Mouse (Mus musculus) neural tube, embryonic 13.5 days (tissue): ENCODE data around the gene Ankrd35. TPM values are rescaled to one million over a fixed set of nuclear protein-coding genes. Genes with fewer than 3 reads are reported as not detected.
A peak's percentile ranks its signal among the peaks of the same experiment; 100 is the strongest.
"Not testable (repeated sequence)": the region's sequence is repeated elsewhere in the genome, so short reads cannot be mapped to it uniquely, and the experiment has no call there.

Experiments
- ATAC-seq: fragments of 200-750 bp; cut with Nextera tagmentation; 2 replicates; pipeline ENCODE4 v1.8.0; 2017; ENCODE audit warnings: low read depth, mild to moderate bottlenecking, moderate TSS enrichment, moderate library complexity
- H3K27ac ChIP-seq: fragments of 300-500 bp; sonication (generic); replicated peaks from 2 replicates; pipeline ENCODE4 v1.5.1; 2015; ENCODE audit warnings: moderate library complexity, mild to moderate bottlenecking, inconsistent platforms
- H3K27me3 ChIP-seq: fragments of 300-500 bp; sonication (generic); 2 replicates; pipeline ENCODE4 v1.6.1; 2015; ENCODE audit warnings: mild to moderate bottlenecking, inconsistent platforms
- H3K36me3 ChIP-seq: fragments of 300-500 bp; sonication (generic); 2 replicates; pipeline ENCODE4 v1.6.1; 2015; ENCODE audit warnings: mild to moderate bottlenecking, inconsistent platforms
- H3K4me1 ChIP-seq: fragments of 300-500 bp; sonication (generic); replicated peaks from 2 replicates; pipeline ENCODE4 v1.6.1; 2015; ENCODE audit warnings: inconsistent platforms
- H3K4me2 ChIP-seq: fragments of 300-500 bp; sonication (generic); 2 replicates; pipeline ENCODE4 v1.6.1; 2015; ENCODE audit warnings: inconsistent platforms, mild to moderate bottlenecking, moderate library complexity
- H3K4me3 ChIP-seq: fragments of 300-500 bp; sonication (generic); 2 replicates; pipeline ENCODE4 v1.5.1; 2015; ENCODE audit warnings: mild to moderate bottlenecking, inconsistent platforms
- H3K9ac ChIP-seq: fragments of 300-500 bp; sonication (generic); 2 replicates; pipeline ENCODE4 v1.6.1; 2015; ENCODE audit warnings: moderate library complexity, mild to moderate bottlenecking, inconsistent platforms
- H3K9me3 ChIP-seq: fragments of 300-500 bp; sonication (generic); 2 replicates; pipeline ENCODE4 v1.6.1; 2016; ENCODE audit warnings: inconsistent platforms
- WGBS: fragments of 180-500 bp; shearing (Covaris S2); methylation state at CpG from one replicate; pipeline ENCODE4 v1.1.7; 2015; 5-methylcytosine and 5-hydroxymethylcytosine counted together
- polyA plus RNA-seq: library from polyadenylated mRNA; unstranded; fragments of >200 nt; fragmentation: Nextera tagmentation; extraction: Ambion mirVana; gene quantifications from 2 replicates; pipeline ENCODE4 v1.2.1, GENCODE M21; 2015

The Ankrd35 gene
- polyA plus RNA-seq, 1 experiment from 2014 or later = 0.46 TPM

DNA sequence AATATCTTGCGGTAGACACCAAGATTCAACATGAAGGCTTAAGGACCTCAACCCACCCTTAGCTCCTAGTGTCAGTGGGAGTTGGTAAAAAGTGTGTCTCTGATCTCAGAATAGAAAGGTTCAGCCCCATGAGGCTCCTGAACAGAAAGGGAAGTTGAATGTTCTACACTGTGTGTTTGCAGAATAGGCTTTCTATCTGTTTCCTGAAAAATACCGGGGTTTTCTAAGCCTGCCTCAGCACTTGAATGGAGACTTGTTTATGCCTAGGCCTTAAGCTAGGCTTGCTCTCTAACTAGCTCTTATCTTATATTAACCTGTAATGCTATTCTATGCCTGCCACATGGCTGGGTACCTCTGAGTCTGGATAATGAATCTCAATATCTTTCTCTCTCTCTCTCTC lies 9.0 kb upstream of the Ankrd35 start:
- WGBS = 90% methylated on average over 2 of the region's 2 CpGs
- peaks cover 5% of the 10 kb centered on the region; the same call in 1 of the 2 replicates for H3K36me3 ChIP-seq
- H3K9me3 ChIP-seq = no peaks in the 10 kb centered on the region
- H3K4me2 ChIP-seq = no peak overlapping the region
- no peak overlapping the region for H3K9ac ChIP-seq
- H3K4me1 ChIP-seq = peaks cover 14% of the 10 kb centered on the region; the same call in 1 of the 2 replicates
- ATAC-seq = no peak
- H3K4me3 ChIP-seq = no peak overlapping the region
- H3K27me3 ChIP-seq = no peaks in the 10 kb centered on the region
- H3K27ac ChIP-seq = no peak overlapping the region

DNA sequence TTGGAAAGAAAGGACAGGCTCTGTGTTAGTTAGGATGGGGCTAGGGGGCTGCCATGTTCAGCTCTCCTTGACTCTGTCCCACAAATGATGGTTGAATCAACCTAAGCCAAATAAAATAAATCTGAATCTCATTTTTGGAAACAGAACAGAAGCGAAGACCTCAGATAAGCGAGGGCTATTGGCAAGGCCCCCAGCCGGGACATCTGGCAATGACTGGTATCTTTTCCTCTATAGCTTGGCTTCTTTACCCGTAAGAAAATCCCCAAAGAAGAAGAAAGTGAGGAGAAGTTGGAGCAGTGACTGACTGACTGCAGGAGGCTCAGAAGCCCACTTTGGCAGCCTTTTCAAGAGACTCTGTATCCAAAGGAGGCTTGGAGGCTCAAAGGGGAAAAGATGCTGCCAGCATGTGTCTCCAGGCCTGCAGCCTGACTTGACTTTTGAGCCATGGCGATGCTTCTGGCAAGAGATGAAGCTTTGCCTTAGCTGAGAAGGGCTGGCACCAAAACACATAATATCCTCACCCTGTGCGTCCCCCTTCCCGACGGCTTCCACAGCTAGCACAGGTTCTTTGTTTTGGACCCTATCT lies 7.1 kb upstream of the Ankrd35 start:
- Histone ChIP-seq H3K4me2 (peak overlapping the region; percentile 58), H3K4me3 (peak overlapping the region; percentile 28), H3K4me1 (peaks cover 14% of the 10 kb centered on the region; the same call in 1 of the 2 replicates), H3K27ac (peak overlapping the region; percentile 52; the same call in 1 of the 2 replicates), H3K9ac (peak overlapping the region; percentile 58; the same call in 1 of the 2 replicates), H3K36me3 (no peaks in the 10 kb centered on the region), H3K9me3 (no peaks in the 10 kb centered on the region), H3K27me3 (no peaks in the 10 kb centered on the region)
- ATAC-seq = no peak
- WGBS = 51% methylated on average over 8 of the region's 8 CpGs

DNA sequence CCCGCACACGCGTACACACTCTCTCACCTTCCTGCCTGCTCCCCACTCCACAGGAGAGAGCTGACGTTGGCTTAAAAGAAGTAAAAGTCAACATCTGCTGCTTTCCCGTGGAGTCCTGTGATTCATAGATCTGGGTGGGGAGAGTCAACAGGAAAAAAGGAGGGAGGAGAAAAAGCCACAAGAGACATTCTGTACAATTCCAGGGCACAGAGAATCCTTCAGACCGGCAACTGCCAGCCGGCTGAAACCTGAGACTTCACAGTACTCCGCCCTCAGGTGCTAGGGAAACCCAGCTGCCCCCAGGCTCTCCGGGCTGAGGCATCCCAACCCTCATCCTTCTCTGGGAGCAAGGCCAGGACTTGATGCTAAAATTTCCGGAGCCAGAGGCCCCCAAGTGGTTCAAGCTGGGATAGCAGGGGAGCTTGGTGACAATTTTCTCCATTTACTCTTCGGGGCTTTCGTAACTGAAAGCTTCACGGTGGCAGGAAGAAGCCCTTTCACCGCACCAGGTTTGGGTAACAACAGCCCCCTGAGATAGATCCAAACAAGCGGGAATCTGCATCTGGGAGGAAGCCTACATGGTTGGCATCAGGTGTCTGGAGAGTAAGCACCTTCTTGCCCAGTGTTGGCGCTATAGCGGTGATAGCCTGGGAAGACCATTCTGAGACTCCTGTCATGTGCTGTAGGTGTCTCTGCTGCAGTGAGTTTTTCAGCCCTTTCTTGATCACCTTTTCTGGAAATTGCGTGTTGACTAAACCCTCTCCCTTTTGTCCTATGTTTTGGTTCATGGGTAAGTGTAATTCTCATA lies 6.3 kb upstream of the Ankrd35 start:
- H3K9ac ChIP-seq = peak overlapping the region; percentile 58
- peaks cover 14% of the 10 kb centered on the region; the same call in 1 of the 2 replicates for H3K4me1 ChIP-seq
- no peaks in the 10 kb centered on the region for H3K27me3 ChIP-seq
- ATAC-seq = peak; percentile 85
- H3K36me3 ChIP-seq = no peaks in the 10 kb centered on the region
- 6% methylated on average over 15 of the region's 18 CpGs for WGBS
- H3K9me3 ChIP-seq = no peaks in the 10 kb centered on the region
- H3K27ac ChIP-seq = peak overlapping the region; percentile 52
- H3K4me2 ChIP-seq = peak overlapping the region; percentile 58
- peak overlapping the region; percentile 28 for H3K4me3 ChIP-seq

DNA sequence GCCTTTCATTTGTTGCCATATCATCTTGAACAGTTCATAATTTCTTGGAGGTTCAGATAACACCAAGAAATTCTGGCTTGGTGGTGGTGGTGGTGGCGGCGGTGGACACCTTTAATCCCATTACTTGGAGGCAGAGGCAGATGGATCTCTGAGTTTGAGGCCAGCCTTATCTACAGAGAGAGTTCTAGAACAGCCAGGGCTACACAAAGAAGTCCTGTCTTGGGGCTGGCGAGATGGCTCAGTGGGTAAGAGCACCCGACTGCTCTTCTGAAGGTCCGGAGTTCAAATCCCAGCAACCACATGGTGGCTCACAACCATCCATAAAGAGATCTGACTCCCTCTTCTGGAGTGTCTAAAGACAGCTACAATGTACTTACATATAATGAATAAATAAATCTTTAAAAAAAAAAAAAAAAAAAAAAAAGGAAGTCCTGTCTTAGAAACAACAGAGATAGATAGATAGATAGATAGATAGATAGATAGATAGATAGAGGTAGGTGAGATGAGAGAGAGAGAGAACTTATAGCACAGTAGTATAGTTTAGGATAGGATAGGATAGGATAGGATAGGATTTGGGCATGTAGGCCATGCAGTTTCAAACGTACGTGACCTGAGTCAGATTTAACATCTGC lies 4.1 kb upstream of the Ankrd35 start:
- not testable (repeated sequence) for H3K4me2 ChIP-seq, H3K36me3 ChIP-seq, H3K9me3 ChIP-seq, H3K27me3 ChIP-seq, H3K4me3 ChIP-seq, H3K9ac ChIP-seq, H3K27ac ChIP-seq, ATAC-seq
- 89% methylated on average over 7 of the region's 7 CpGs for WGBS
- peaks cover 24% of the 10 kb centered on the region; the same call in 1 of the 2 replicates for H3K4me1 ChIP-seq

DNA sequence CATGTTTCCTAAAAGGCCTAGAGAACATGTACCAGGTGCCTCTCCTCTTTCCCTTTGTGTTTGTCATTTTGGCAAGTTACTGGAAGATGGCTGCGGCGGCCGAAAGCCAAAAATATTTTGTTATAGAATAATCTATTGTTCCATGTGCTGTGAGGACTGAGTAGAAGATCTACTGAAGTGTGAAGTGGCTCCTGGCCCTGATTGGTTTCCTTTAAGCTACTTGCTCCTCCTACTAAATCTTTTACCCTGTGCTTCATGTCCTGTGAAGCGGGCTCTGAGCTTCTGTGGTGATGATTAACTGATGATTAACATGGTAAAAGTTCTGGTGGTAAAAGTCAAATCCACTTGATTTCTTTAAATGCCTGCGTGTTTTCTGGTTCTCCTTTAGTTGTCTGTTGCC lies 3.0 kb upstream of the Ankrd35 start:
- Histone ChIP-seq H3K4me2 (no peak overlapping the region), H3K27ac (no peak overlapping the region), H3K27me3 (peaks cover 15% of the 10 kb centered on the region), H3K9me3 (no peaks in the 10 kb centered on the region), H3K36me3 (no peaks in the 10 kb centered on the region), H3K4me3 (no peak overlapping the region), H3K9ac (no peak overlapping the region), H3K4me1 (peaks cover 25% of the 10 kb centered on the region; the same call in 1 of the 2 replicates)
- no peak for ATAC-seq
- WGBS = 94% methylated on average over 5 of the region's 5 CpGs

DNA sequence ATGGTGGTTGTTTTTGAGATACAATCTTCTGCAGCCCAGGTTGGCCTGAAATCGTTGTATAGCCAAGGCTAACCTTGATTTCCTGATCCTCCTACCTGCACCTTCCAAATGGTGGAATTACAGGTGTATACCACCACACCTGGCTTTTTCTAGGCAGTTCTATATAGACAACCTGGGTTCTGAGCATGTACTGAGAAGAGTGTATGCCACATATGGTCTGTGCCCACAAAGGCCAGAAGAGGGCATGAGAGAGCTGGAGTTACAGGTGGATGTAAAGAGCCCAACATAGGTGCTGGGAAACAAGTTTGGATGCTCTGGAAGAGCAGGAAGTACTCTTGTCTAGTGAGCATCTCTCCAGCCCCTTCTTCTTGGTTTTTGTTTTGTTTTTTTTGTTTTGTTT lies 2.6 kb upstream of the Ankrd35 start:
- no peak overlapping the region for H3K4me3 ChIP-seq
- WGBS = 44% methylated on average over 1 of the region's 1 CpGs
- peaks cover 15% of the 10 kb centered on the region for H3K27me3 ChIP-seq
- no peak overlapping the region for H3K27ac ChIP-seq
- no peaks in the 10 kb centered on the region for H3K36me3 ChIP-seq
- no peak overlapping the region for H3K9ac ChIP-seq
- H3K9me3 ChIP-seq = no peaks in the 10 kb centered on the region
- H3K4me2 ChIP-seq = no peak overlapping the region
- ATAC-seq = no peak
- peaks cover 25% of the 10 kb centered on the region; the same call in 1 of the 2 replicates for H3K4me1 ChIP-seq

DNA sequence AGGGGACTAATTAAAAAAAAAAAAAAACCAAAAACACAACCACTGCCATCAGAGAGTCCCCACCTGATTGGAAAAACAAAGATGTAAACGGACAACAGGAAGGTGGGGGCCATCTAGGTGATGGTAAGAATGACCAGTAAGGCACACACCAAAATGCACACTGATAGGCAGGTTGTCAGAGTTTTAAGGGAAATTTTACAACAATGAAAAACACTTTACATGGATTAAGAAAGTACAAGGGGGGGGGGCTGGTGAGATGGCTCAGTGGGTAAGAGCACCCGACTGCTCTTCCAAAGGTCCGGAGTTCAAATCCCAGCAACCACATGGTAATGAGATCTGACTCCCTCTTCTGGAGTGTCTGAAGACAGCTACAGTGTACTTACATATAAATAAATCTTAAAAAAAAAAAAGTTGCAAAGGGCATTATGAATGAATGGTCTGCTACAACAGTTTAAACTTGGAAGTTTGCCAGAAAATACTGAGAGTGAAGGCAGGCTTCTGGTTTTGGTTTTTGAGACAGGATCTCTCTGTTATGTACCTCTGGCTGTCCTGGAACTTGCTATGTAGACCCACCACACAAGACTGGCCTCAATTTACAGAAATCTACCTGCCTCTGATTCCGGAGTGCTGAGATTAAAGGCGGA lies 1.4 kb upstream of the Ankrd35 start:
- Histone ChIP-seq H3K4me2 (no peak overlapping the region), H3K9me3 (no peaks in the 10 kb centered on the region), H3K27me3 (peaks cover 15% of the 10 kb centered on the region), H3K36me3 (no peaks in the 10 kb centered on the region), H3K27ac (no peak overlapping the region), H3K9ac (no peak overlapping the region), H3K4me3 (no peak overlapping the region), H3K4me1 (peaks cover 16% of the 10 kb centered on the region; the same call in 1 of the 2 replicates)
- WGBS = 94% methylated on average over 5 of the region's 5 CpGs
- ATAC-seq = no peak

DNA sequence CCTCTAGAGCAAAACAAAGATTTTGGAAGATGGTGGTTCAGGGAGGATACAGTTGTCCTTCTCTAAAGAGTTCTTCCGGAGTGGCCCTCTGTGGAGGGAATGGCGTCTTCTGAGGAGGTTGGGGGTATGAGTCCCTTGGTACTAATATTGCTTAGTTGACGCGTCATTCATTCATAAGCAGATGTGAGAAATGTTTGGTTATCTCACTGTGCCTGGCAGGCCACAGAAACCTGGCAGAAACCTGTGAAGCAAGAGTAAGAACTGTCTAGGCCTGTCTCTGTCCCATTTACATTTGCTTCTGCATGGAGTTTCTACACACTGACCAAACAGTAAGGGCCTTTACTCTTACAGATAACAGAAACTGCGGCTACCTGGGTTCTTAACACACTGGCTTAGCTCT lies 1.6 kb downstream of the Ankrd35 start:
- H3K4me2 ChIP-seq = no peak overlapping the region
- H3K27ac ChIP-seq = no peak overlapping the region
- H3K27me3 ChIP-seq = peaks cover 15% of the 10 kb centered on the region
- H3K9me3 ChIP-seq = no peaks in the 10 kb centered on the region
- H3K4me1 ChIP-seq = peaks cover 10% of the 10 kb centered on the region; the same call in 1 of the 2 replicates
- no peaks in the 10 kb centered on the region for H3K36me3 ChIP-seq
- 93% methylated on average over 5 of the region's 5 CpGs for WGBS
- ATAC-seq = no peak
- H3K9ac ChIP-seq = no peak overlapping the region
- no peak overlapping the region for H3K4me3 ChIP-seq

DNA sequence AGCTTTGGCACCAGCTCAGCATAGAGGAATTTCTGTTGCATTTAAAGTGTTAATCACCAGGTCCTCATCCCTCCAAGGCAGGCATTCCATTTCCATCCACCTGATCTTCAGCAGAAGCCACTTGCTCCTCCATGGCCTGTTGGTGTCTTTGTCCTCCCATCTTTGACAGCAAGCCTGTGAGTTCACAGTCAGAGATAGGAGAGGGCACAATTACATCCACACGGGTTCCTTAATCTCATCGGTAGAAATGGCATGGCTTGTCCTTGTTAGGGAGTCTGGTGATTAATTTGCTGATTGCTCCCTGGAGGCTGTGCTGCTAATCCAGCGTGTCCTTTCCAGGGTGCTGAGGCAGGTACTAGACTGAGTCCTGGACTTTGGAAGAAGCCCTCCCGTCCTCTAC lies 3.6 kb downstream of the Ankrd35 start:
- no peak for ATAC-seq
- WGBS = 71% methylated on average over 4 of the region's 4 CpGs
- H3K4me1 ChIP-seq = peaks cover 10% of the 10 kb centered on the region; the same call in 1 of the 2 replicates

DNA sequence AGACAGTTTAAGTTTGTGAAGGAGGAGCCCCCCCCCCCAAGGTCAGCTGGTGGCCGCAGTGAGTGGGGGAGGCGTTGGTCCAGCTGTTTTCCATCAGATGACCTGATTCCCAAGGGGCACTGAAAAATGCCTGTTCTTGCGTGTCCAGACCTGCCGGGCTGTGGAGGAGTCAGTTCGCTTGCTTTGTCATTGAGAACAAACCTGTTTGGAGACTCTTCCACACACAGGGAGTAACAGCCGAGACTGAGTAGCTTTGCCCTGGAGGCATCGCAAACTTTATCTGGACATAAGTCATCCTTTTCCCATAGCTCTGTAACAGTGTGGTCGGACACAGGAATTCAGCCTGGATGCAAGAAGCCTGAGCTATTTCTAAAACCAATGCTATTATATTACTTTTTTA lies 4.5 kb downstream of the Ankrd35 start:
- ATAC-seq = no peak
- H3K4me2 ChIP-seq = no peak overlapping the region
- H3K36me3 ChIP-seq = no peaks in the 10 kb centered on the region
- no peak overlapping the region for H3K9ac ChIP-seq
- H3K27ac ChIP-seq = no peak overlapping the region
- peaks cover 10% of the 10 kb centered on the region; the same call in 1 of the 2 replicates for H3K4me1 ChIP-seq
- 52% methylated on average over 8 of the region's 8 CpGs for WGBS
- no peak overlapping the region for H3K4me3 ChIP-seq
- peaks cover 25% of the 10 kb centered on the region for H3K27me3 ChIP-seq
- H3K9me3 ChIP-seq = no peaks in the 10 kb centered on the region

More for the DNA sequence above, 3.6 kb downstream of the Ankrd35 start:
- no peak overlapping the region for H3K9ac ChIP-seq
- no peak overlapping the region for H3K27ac ChIP-seq
- H3K4me2 ChIP-seq = no peak overlapping the region
- no peaks in the 10 kb centered on the region for H3K9me3 ChIP-seq
- peaks cover 18% of the 10 kb centered on the region for H3K27me3 ChIP-seq
- H3K36me3 ChIP-seq = no peaks in the 10 kb centered on the region
- H3K4me3 ChIP-seq = no peak overlapping the region

DNA sequence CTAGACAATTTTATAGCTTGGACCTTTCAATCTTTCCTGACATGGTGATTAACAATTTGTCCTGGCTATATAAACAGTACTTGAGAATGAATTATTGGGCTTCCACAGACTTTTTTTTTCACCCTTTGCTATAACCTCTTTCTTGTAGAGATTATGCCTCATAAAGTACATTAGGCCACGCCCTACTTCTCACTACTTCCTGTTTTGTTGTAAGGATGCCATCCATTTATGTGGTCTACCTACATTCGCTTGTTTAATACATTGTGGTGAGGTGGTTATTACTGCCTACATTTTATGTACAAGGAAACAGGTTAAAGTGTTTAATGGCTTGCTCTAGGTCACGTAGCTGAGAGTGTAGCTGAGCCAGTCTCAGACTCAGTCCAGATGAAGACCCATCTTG lies 5.2 kb downstream of the Ankrd35 start:
- no peaks in the 10 kb centered on the region for H3K9me3 ChIP-seq
- no peak overlapping the region for H3K9ac ChIP-seq
- peaks cover 26% of the 10 kb centered on the region for H3K27me3 ChIP-seq
- WGBS = 73% methylated on average over 3 of the region's 3 CpGs
- H3K4me1 ChIP-seq = peaks cover 7% of the 10 kb centered on the region; the same call in 1 of the 2 replicates
- H3K4me2 ChIP-seq = no peak overlapping the region
- no peak overlapping the region for H3K4me3 ChIP-seq
- H3K36me3 ChIP-seq = no peaks in the 10 kb centered on the region
- no peak overlapping the region for H3K27ac ChIP-seq
- ATAC-seq = no peak

DNA sequence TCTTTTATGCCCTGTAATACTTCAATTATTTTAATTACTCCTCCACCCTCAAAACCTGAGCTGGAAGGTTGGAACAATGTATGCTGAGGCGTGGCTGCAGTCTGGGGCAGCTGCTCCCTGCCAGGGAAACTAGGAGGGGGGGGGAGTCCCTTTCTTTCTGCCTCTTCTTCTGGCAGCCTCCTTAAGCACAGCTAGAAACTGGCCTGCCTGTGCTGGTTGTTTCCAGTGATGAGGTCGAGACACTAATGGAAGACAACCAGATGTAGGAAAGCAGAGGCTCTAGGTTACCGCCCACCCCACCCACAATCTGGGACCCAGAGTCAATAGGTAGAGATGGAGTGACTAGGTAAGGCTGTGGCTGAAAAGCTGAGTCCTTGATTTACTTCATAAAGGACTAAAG lies 5.8 kb downstream of the Ankrd35 start:
- Histone ChIP-seq H3K36me3 (no peaks in the 10 kb centered on the region), H3K4me2 (no peak overlapping the region), H3K4me1 (0 out of 2 replicates have a peak, but pooled peaks cover 2% of the 10 kb centered on the region), H3K27me3 (peaks cover 22% of the 10 kb centered on the region), H3K9me3 (no peaks in the 10 kb centered on the region), H3K9ac (no peak overlapping the region), H3K4me3 (no peak overlapping the region), H3K27ac (no peak overlapping the region)
- ATAC-seq = no peak
- WGBS = 25% methylated on average over 3 of the region's 3 CpGs
